Mouse (Mus musculus): ENCODE measurements around the gene Pip5k1a. TPM values are rescaled to one million over a fixed set of nuclear protein-coding genes. Genes with fewer than 3 reads are reported as not detected.
"Not testable (repeated sequence)": the region's sequence is repeated elsewhere in the genome, so short reads cannot be mapped to it uniquely, and the experiment has no call there.

Pip5k1a gene
- total RNA-seq, 2 experiments from 2014 or later: 22.7 to 26.2 TPM

DNA sequence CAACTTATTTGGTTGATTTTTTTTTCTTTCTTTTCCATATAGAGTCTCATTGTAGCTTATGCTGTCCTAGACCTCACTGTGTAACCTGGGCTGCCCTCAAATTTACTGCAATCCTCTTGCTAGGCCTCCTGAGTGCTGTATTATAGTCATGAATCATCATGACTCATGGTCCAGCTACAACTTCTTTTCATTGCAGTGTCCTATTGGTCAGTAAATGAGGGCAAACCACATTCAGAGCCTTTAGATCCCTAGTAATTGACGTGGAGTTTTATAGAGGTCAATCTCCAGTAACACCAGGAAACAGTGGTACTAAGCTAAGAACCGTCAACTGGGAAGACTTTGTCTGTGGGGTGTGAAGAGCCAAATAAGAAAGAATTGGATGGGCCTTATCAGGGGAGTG, 11.0 kb upstream of the Pip5k1a start:
- DNase-seq (ENCODE audit: low spot score in 2 of 2): no peak

DNA sequence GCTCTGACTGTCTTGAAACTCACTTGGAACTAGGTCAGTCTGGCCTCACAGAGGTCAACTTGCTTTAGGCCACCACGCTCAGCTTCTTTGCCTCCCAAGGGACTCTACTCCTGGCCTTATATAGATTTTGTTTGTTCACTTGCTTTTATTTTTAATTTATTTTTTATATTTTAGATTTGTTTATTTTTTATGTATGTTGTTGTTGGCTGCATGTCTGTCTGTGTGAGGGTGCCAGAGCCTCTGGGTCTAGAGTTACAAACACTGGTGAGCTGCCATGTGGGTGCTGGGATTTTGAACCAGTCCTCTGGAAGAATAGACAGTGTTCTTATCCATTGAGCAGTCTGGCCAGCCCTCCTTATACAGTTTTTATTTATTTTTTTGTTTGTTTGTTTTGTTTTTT, 6.0 kb upstream of the Pip5k1a start:
- no peak for DNase-seq (ENCODE audit: low spot score in 2 of 2)

DNA sequence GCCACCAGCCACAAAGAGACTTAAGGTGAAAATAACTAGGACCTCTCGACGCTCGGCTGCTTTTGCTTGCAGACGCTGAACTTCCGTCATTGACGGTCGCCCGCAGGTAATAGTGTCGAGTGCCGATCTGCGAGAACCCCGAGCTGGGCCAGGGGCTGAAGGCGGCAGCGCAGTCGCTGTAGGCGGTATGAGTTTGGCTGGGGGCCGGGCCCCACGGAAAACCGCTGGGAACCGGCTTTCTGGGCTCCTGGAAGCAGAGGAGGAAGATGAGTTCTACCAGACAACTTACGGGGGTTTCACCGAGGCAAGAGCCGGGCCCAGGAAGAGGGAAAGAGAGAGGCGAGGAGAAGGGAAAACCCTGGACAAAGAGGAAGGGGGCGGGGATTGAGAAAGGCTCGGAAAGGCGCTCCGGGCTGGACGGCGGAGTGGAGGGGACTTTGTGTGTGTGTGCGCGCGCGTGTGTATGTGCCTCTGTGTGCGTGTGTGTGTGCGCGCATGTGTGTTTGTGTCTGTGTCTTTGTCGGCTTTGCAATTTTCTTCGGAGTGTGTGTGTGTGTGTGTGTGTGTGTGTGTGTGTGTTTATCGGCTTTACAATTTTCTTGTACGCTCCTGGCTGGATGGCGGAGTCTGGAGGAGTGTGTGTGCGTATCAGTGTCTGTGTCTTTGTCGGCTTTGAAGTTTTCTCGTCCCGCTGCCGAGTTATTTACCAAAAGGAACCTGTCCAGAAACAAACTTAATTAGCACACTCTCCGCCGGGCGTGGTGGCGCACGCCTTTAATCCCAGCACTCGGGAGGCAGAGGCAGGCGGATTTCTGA, 4.4 kb upstream of the Pip5k1a start, which contains the start of gene Vps72:
TSS of gene Vps72 (plus strand) at position 112 of the 816 bp plus-strand sequence.
- DNase-seq (ENCODE audit: low spot score in 2 of 2): peak; percentile 75 to 88

DNA sequence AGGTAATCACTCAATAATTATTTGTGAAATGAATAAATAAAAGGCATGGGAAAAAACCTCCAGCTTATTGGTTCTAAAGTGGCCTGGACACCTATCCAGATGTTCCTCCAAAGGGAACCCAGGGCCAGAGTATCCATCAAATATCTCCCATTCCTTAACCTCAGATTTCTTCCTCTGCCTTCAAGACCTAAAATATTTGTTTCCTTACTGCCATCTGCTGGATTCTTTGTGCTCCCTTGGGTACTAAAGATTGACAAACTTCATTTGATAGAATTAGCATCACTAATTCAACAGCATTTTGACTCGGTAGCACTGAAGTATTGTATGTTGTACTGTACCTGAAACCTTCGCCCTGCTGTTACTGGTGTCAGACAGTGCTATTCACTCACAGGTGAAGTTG, 1.2 kb upstream of the Pip5k1a start:
- DNase-seq (ENCODE audit: low spot score in 2 of 2): no peak

DNA sequence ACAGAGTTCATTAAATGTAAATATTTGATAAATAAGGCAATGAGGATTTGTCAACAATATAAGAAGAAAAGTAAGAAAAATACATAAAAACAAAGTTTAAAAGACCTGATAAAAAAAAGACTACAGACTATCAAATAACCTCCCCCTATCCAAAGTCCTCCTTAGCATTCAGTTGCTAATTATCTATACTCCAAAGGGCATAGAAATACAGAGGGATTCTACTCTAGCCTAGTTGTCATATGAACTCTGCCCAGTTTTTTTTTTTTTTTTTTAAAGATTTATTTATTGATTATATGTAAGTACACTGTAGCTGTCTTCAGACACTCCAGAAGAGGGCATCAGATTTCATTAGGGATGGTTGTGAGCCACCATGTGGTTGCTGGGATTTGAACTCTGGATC, 578 bp upstream of the Pip5k1a start:
- not testable (repeated sequence) for DNase-seq (ENCODE audit: low spot score in 2 of 2)

DNA sequence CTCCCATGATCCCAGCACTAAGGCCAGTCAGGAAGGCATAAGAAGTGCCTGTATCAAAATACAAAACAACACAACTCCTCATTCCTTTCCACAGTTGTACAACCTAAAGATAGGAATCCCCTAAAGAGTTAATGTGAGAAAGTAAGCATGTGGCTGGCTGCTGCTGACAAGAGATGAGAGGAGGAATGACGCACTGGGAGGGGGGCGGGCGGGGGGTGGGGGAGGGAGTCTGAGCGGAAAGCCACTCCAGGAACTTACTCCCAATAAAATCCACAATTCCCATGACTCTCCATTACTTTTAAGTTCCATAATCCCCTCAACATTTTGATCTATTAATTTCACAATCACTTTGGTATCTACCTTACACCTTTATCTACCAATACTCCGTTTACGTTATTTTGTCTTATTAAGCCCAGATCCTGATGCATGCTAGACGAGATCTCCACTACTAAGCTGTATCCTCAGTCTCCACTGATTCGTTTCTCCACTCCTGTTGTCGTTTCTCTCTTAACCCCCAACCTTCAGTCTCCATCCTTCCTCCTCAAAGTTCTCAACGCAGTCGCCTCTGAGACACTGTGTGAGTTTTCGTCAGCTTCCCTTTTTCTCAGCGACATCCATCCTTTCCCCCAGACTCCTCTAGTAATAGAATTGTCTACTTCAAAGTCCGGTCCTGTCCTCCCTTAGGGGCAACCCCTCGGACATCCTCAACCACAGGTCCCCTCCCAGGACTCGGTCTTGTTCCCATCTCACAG, 968 bp downstream of the Pip5k1a start:
- DNase-seq (ENCODE audit: low spot score in 2 of 2): no peak

DNA sequence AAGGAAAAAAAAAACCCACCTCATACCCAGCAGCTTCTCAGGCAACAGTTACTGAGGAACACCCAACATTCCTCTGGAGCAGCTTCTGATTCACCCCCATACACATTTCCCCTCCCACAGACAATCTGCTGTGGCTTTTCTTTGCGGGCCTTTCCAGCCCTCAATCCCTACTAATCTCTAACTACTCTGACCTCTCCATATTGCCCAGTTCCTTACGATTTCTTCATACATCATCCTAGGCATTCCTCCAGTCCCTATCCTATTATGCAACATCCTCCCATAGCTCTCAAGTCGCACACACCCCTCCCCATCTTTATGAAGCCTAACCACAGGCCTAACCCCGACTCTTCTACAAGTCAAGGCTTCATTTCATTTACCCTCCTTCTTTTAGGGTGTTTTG, 1.6 kb downstream of the Pip5k1a start:
- DNase-seq (ENCODE audit: low spot score in 2 of 2): no peak

DNA sequence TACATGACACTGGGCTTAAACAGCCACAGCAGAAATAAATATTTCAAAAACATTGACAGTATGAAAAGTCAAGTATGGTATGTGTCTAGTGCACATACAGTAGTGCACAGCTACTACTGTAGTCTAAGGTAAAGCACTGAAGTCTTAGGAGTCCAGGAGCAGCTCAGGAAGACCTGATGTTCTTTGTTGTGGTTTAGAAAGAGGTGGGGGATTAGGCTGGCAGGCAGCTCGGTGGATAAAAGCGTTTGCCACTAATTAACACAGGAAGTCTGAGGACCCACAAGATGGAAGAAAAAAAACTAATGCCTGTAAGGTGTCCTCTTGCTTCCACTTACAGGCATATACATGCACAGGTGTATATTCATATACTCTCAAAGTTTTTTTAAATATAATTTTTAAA, 5.9 kb downstream of the Pip5k1a start:
- no peak for DNase-seq (ENCODE audit: low spot score in 2 of 2)

DNA sequence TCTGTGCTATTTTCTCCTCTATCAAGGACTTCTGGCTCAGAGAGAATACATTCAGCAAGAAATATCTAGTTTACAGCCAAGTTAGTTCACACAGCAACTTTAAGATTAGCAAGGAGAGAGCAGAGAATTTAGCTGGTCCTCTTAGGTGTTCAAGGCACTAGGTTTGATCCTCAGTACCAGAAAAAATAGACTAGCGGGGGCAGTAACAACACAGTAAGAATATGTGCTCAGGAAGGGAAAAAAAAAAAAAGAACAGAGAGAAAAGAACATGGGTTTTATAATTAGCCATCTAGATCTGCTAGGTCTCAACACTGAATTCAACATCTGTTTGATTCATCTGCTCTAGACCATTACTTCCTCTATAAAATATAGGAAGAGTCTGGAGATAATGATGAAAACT, 18.7 kb downstream of the Pip5k1a start:
- no peak for DNase-seq (ENCODE audit: low spot score in 2 of 2)

DNA sequence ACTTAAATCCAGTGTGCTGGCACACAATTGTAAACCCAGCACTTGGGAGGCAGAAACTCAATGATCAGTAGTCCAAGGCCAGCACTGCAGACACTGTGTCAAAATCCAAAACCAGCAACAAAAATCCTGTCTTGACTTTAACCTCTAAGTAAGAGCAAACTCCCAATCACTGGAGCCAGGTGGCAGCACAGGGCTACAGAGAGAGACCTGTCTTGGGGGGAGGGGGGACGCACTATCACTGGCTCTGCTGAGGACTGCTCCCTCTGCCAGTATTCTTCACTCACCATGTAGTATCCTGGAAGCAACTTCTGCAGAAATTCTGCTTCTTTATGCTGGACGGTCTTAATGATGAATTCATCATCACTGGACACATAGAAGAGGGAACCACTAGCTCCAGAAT, 35.1 kb downstream of the Pip5k1a start:
- no peak for DNase-seq (ENCODE audit: low spot score in 2 of 2)

DNA sequence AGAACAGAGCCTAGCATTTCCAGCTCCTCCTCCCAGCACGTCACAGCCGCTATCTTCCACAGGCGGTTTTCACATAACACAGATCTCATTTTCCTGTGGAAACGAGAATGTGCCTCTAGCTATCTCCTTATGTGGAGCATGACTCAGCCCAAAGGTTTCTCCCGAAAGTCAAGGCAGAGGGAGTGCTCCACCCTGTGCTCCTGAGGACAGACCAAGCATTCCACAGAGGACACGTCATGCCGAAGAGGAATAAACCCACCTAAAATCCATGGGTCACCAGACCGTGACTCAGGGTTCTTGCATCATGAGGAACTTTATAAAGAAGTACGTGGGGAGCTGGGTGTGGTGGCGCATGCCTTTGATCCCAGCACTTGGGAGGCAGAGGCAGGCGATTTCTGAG, 40.2 kb downstream of the Pip5k1a start:
- no peak for DNase-seq (ENCODE audit: low spot score in 2 of 2)

DNA sequence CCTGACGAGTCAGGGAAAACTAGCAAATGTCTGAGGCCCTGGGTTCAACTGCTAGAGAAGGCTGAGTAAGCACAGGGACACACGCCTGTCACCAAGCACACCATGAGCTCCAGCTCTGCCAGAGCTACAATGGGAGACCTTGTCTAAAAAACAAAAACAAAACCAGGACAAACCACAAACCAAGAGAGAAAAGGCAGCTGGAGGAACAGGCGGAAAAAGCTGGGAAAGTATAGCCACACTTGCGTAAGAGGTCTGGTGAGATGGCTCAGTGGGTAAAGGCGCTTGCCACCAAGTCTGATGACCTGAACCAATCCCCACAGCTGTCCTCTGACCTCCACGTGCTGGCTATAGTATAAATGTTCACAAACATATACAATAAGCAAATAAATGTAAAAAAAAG, 40.6 kb downstream of the Pip5k1a start:
- DNase-seq (ENCODE audit: low spot score in 2 of 2): no peak

DNA sequence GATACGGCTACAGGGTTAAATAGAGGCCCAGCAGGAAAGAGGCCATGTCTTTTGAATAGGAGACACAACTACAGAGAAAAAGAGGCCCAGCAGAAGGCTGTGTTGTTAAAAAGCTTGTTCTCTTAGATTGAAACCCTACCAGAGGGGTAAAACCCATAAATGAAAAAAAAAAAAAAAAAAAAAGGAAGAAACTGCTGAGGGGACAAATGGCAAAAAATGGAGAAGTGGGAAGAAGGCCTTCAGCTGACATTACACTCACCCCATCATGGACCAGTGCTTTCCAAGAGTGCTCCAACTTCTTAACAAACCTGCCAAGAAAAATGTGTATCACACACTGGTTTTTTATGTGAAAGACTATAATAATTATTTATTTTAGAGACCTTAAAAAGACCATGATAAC, 41.2 kb downstream of the Pip5k1a start:
- no peak for DNase-seq (ENCODE audit: low spot score in 2 of 2)

DNA sequence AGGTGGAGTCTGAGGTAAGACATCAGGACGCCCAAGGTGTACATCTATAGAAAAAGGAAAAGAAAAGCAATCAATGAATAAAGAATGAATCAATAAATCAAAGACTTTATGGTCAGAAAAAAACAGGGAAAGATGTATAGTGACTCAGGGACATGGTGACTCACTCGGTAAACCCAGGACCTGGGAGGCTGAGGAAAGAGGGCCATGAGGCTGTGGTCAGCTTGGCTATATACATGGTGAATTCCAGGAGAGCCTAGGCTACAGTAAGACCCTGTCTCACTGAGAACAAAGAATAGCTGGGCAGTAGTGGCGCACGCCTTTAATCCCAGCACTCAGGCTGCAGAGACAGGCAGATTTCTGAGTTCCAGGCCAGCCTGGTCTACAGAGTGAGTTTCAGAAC, 43.0 kb downstream of the Pip5k1a start:
- DNase-seq (ENCODE audit: low spot score in 2 of 2): no peak

DNA sequence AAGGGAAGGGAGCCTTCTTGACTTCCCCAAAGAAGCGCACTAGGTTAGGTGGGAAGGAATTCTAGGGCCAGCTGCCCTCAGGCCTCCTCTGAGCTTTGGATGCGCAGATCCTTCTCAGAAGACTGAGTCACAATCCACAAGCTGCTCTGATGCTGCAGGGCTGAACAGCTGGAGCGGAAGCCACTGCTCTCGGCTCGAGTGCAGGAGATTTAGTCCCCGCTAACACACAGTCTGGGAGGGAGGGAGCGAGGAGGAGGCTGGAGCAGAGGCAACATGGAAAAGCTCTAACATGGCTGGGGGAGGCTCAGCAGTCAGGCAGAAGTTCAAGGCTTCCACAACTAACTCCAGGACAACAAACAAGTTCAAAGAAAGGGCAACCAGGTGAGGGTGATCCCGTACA, 48.7 kb downstream of the Pip5k1a start:
- DNase-seq (ENCODE audit: low spot score in 2 of 2): no peak

DNA sequence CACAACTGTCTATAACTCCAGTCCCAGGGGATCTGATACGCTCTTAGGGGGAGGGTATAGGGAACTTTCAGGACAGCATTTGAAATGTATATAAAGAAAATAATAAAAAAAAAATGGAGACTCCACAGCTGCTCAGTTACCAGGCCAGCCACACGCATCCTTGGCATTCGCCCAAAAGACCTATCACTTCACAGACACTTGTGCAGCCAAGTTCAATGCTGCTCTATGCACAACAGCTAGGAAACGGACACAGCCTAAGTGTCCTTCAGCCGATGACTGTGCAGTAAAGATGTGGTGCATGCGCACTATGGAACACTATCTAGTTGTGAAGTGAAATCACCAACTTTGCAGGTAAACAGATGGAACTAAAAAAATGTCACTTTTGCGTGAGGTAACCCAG, 50.5 kb downstream of the Pip5k1a start:
- DNase-seq (ENCODE audit: low spot score in 2 of 2): no peak

DNA sequence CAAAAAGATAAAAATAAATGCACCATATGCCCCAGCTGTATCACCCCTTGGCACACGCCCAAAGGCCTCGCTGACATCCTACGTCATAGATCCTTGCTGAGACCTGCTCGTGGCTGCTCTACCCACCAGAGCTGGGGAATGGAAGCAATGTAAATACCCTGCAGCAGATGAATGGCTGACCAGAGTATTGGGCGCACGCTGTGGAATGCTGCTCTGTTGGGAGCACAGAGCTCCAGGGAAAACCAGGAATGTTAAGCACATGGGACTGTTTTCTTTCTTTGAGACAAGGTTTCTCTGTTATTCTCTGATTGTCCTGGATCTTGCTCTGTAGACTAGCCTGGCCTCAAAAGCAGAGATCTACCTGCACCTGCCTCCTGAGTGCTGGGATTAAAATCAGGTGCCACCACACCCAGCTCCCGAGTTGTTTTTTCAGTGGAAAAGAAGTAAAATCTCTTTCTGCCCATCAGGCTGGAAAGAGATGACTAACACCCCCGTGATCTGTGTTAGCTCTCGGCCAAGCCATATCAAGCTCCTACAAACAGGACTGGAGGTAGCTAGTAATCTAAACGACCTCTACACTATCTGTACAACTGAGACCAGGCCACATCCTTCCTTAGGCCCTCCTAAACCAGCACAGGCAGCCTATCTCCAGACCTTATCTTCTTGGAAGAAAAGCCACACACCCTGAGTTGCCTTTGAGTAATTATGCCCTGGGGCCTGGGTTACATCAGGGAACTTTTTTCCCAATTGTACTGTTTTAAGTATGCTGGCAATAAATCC, 52.1 kb downstream of the Pip5k1a start:
- DNase-seq (ENCODE audit: low spot score in 2 of 2): no peak

DNA sequence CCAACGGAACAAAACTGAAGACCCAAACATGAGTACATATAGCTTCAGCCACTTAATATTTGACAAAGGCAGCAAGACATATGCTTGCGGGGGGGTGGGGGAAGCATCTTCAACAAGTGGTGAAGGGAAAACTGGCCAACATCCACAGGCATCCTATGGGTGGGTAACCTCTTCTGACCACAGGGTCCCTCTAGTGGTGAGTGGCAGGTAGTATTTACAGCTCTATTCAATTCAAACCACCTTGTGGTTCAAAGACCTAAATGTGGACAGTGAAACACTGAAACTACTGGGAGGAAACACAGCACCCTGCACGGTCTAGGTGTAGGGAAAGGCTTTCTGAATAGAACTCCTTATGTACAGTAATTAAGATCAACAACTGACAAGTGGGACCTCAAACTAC, 53.0 kb downstream of the Pip5k1a start:
- DNase-seq (ENCODE audit: low spot score in 2 of 2): no peak

DNA sequence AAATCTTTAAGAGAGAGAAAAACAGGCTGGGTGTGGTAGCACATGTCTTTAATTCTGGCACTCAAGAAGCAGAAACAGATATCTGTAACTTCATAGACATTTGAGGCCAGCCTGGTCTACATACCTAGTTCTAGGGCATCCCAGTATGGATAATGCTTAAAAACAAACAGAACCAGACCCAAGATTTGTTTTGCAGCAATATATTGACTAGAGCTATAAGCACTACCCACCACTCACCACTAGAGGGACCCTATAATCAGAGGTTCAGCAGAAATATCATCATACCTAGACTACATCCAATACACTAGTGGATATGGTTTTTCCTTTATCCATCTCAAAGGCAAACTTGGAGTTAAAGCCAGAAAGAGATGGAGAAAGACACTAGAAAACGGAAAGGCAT, 53.8 kb downstream of the Pip5k1a start:
- peak in 1 of 2 experiments; percentile 36 for DNase-seq (ENCODE audit: low spot score in 2 of 2)

DNA sequence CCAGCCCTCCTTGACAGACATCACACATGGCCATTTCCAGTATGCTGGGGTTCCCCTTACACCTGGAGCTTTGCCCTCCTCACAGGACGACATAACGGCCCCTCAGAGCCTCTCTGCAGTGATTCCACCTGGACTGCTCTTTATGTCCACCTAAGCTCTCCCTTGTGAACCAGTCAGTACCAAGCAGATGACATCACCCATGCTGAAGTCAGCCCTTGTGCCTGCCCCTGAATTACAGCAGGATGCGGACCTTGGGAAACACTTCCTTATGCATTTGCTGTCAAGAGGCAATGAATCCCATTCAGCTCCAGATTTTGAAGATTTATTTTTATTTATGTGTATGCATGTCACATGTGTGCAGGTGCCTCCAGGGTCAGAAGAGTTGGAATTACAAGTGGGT, 58.8 kb downstream of the Pip5k1a start:
- DNase-seq (ENCODE audit: low spot score in 2 of 2): no peak

DNA sequence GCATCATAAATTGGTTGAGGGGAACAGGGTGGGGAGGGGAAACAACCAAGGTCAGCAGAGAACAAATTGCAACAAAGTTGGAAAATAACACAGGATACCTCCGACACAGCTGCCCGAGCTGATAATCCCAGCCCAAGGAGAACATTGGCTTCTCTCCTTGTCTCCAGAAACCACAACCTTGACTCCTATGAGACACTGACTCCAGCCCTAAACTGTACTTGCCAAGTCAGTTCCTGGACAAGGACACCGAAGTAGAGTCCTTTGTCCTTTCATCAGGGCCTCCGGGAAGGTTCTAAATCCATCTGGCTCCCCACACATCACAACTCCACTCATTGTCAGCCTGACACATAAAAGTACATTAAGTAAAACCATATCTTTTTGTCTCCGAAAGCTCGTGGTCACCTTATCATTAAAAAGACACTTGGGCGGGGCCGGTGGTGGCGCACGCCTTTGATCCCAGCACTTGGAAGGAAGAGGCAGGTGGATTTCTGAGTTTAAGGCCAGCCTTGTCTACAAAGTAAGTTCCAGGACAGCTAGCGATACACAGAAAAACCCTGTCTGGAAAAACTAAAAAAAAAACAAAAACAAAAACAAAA, 60.2 kb downstream of the Pip5k1a start:
- no peak for DNase-seq (ENCODE audit: low spot score in 2 of 2)

Measured in gastrocnemius, postnatal 4 days (tissue).